Mouse (Mus musculus): Measurements from ENCODE around the gene Gckr.
A peak's percentile ranks its signal among the peaks of the same experiment; 100 is the strongest.

Gene Gckr

GRCm38 (mm10) chr5:31297047-31297757 is at the start of gene Gckr:
Gene Gckr, plus strand, starts transcription at chr5:31297443.
- no peak for DNase-seq

GRCm38 (mm10) chr5:31250716-31251115 is 46.5 kb upstream of the Gckr start:
- no peak for DNase-seq

- DNase-seq, result peak; percentile 17 to 47
These were observed 45.6 kb upstream of the Gckr start, which contains the start of gene Krtcap3 for GRCm38 (mm10) chr5:31251541-31252101. Gene Krtcap3, plus strand, starts transcription at chr5:31251691.

- DNase-seq, result no peak
These were observed 45.1 kb upstream of the Gckr start for GRCm38 (mm10) chr5:31252151-31252550.

- no peak for DNase-seq
These were observed 44.3 kb upstream of the Gckr start for GRCm38 (mm10) chr5:31252795-31253545.

- DNase-seq, result no peak
These were observed 43.4 kb upstream of the Gckr start for GRCm38 (mm10) chr5:31253806-31254205.

GRCm38 (mm10) chr5:31254452-31254851 is 42.8 kb upstream of the Gckr start:
- no peak for DNase-seq

GRCm38 (mm10) chr5:31254901-31255300 is 42.3 kb upstream of the Gckr start:
- DNase-seq, result no peak

- no peak for DNase-seq
These were observed 41.9 kb upstream of the Gckr start for GRCm38 (mm10) chr5:31255381-31255780.

- DNase-seq, result no peak
These were observed 41.3 kb upstream of the Gckr start for GRCm38 (mm10) chr5:31255971-31256370.

GRCm38 (mm10) chr5:31257616-31258015 is 39.6 kb upstream of the Gckr start:
- no peak for DNase-seq

- DNase-seq, result no peak
These were observed 31.1 kb upstream of the Gckr start for GRCm38 (mm10) chr5:31266101-31266500.

- no peak for DNase-seq
These were observed 29.6 kb upstream of the Gckr start for GRCm38 (mm10) chr5:31267686-31268085.

- DNase-seq, result no peak
These were observed 24.2 kb upstream of the Gckr start for GRCm38 (mm10) chr5:31273018-31273417.

- DNase-seq, result peak in 1 of 2 experiments; percentile 7
These were observed 17.8 kb upstream of the Gckr start for GRCm38 (mm10) chr5:31279245-31279988.

GRCm38 (mm10) chr5:31288225-31288624 is 9.0 kb upstream of the Gckr start:
- no peak for DNase-seq

- DNase-seq, result no peak
These were observed 8.6 kb upstream of the Gckr start for GRCm38 (mm10) chr5:31288655-31289054.

- DNase-seq, result no peak
These were observed 7.5 kb upstream of the Gckr start for GRCm38 (mm10) chr5:31289626-31290230.

GRCm38 (mm10) chr5:31290521-31291360 is 6.5 kb upstream of the Gckr start, which contains the start of gene Ift172:
Gene Ift172, minus strand, starts transcription at chr5:31291116.
- peak; percentile 91 to 96 for DNase-seq

- no peak for DNase-seq
These were observed 5.9 kb upstream of the Gckr start for GRCm38 (mm10) chr5:31291361-31291688.

- DNase-seq, result no peak
These were observed 2.2 kb upstream of the Gckr start for GRCm38 (mm10) chr5:31294964-31295605.

Data from thymus, postnatal 36 days (tissue).